Mouse (Mus musculus): ENCODE data around the gene Smim10l1.

The Smim10l1 gene

GRCm38 (mm10) chr6:133104609-133104921 is at the start of gene Smim10l1:
Smim10l1 (plus strand) TSS chr6:133104909.
- DNase-seq: no peak

GRCm38 (mm10) chr6:133055716-133056115 is 49.0 kb upstream of the Smim10l1 start, which contains the start of gene Tas2r140:
Tas2r140 (minus strand) TSS chr6:133055816.
- no peak for DNase-seq

GRCm38 (mm10) chr6:133092226-133092625 is 12.5 kb upstream of the Smim10l1 start:
- no peak for DNase-seq

DNA sequence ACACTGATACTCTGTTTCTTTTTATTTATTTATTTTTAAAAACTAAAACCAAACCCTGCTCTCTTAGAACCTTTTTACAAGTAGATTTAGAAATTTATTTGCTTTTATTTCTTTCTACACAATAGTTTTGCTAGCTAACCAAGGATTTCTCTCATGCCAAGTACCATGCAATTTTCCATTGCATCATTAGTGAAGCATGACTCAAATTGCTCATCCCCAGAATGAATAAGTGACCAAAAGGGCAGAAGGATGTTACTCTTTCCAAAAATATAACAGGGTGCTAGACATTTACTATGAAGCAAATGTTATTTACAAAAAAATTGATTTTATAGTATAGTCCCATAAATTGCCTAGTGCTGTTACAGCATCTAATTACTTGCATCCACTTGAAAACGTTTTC is 2.3 kb upstream of the Smim10l1 start:
- DNase-seq: no peak

DNA sequence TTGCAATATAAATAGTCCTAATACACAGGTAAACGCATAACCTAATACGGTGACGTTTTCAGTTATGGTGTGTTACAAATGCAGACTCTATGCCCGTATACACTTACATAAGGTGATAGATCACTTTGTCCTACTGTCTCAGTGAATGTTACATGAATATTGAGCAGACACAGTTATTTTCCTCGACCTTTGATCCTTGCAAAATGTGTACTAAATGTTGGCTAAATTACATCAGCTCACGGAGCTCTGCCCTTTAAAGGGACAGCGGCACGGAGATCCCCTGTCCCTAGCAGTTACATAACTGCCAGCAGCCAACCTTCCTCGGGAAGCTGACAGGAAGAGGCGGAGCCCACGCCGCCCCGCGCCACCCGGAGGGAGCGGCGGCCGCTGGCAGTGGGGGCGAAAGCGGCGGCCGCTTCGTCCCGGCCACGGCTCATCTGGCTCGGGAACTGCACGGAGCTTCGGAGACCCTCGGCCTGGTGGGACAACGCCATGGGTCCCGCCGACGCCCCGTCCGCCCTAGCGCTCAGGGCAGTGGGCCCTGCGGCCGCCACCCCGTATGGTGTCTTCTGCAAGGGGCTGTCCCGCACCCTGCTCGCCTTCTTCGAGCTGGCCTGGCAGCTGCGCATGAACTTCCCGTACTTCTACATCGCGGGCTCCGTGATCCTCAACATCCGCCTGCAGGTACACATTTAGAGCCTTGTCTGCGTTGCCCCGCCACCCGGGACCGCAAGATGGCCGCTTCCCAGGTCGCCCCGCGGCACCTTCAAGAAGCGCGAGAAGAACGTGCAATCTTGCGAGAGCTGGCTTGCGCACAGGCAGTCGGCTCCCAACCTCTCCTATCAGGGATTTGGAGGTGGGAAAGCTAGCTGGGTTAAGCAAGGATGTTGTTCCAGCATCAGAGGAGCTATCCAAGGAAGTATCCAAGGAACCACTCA is 482 bp downstream of the Smim10l1 start:
- DNase-seq: peak; percentile 91
